In genomic region chr9:40526928-40527327, GRCm38 (mm10) we compare ENCODE assay signal across 20 mouse cellular contexts. TPM values are rescaled to one million over a fixed set of nuclear protein-coding genes. Genes with fewer than 3 reads are reported as not detected.
A peak's percentile ranks its signal among the peaks of the same experiment; 100 is the strongest.
DNase-seq lines count a peak whose midpoint lies in the region; ATAC-seq lines count a peak whose summit lies in the region.
"Had no signal": no experiment of that assay in that cellular context is flagged by ENCODE, and none has a peak within 500 bp of the region (broad histone marks: within the 10 kb centered on the region; RNA-seq: fewer than 3 reads in every experiment).

No protein-coding gene starts in this region.

- no peaks in the 10 kb centered on the region for H3K36me3 ChIP-seq in splenic B cell, adult 2 months (ENCODE audit: control insufficient read depth, insufficient read depth, low read length, poor library complexity, severe bottlenecking)
- H3K36me3 ChIP-seq: embryonic facial prominence, embryonic 13.5 days; forebrain, embryonic 12.5 days; midbrain, embryonic 10.5 days had no signal

- no peaks in the 10 kb centered on the region for H3K27me3 ChIP-seq in splenic B cell, adult 2 months (ENCODE audit: control insufficient read depth, insufficient read depth, low read length, poor library complexity, severe bottlenecking)

- intact Hi-C loops in left cerebral cortex, postnatal 25 days (cut with DNase I) = no loop called here
- intact Hi-C loops in left cerebral cortex, postnatal 4 days (cut with DNase I) = no loop called here

- DNase-seq in cerebellum, adult 11-12 months = peak; percentile 5
- DNase-seq in cerebellum, postnatal 14 days = no peak
- peak; percentile 18 to 32 for DNase-seq in left cerebral cortex, postnatal 25 days (ENCODE audit: low spot score in 2 of 2)
- DNase-seq in left cerebral cortex, postnatal 4 days = no peak
- peak; percentile 50 for DNase-seq in splenic B cell, adult 2 months (ENCODE audit: low read depth, low spot score)
- DNase-seq in liver = no peak
- no peak for DNase-seq in thymus, postnatal 0 days (ENCODE audit: low spot score)
- DNase-seq: adrenal gland, postnatal 36 days; cerebellum, postnatal 25 days; embryo, embryonic 11 days; kidney, postnatal 25 days; lung, embryonic 14.5 days; lung, postnatal 36 days had no signal

- peak; percentile 25; the same call in 1 of the 2 replicates for ATAC-seq in granulocyte monocyte progenitor cell, adult 5-6 weeks (replicated peaks; ENCODE audit: poor library complexity, severe bottlenecking)
- ATAC-seq: hindbrain, postnatal 0 days; intestine, embryonic 16.5 days; midbrain, embryonic 16.5 days had no signal

RNA-seq across cellular contexts. Expression of gene Gramd1b, which starts 4.3 kb away (rescaled TPM):
- 100 to 1,000 TPM; 161 to 183 TPM for total RNA-seq in left cerebral cortex, postnatal 25 days (2021)
- 100 to 1,000 TPM; 108 to 117 TPM for total RNA-seq in left cerebral cortex, postnatal 4 days (2021)
- total RNA-seq in granulocyte monocyte progenitor cell, adult 5-6 weeks (2014; fragmentation: Nextera tagmentation) = 18.5 and 25.8 TPM in 2 replicates
- total RNA-seq in granulocyte monocyte progenitor cell, adult 5-6 weeks (2017) = 5.3 and 8.1 TPM in 2 replicates
- polyA plus RNA-seq in thymus, postnatal 0 days (2015; fragmentation: Nextera tagmentation; extraction: Ambion mirVana) = 4.3 and 6.1 TPM in 2 replicates

Comparison
In these comparisons a context has a peak if more than half of its experiments do, and no peak if none do; other contexts are left out.
1. DNase-seq: peak in cerebellum, adult 11-12 months (single experiment), left cerebral cortex, postnatal 25 days (2 of 2) and splenic B cell, adult 2 months (single experiment); none in cerebellum, postnatal 14 days (0 of 2), left cerebral cortex, postnatal 4 days (single experiment), liver (single experiment) and thymus, postnatal 0 days (single experiment).
2. RNA of gene Gramd1b, which starts 4.3 kb away (total RNA-seq): 161 to 183 TPM in left cerebral cortex, postnatal 25 days and 108 to 117 TPM in left cerebral cortex, postnatal 4 days; 5.3 to 25.8 TPM in granulocyte monocyte progenitor cell, adult 5-6 weeks; every median in the first group is over 4 times any median in the second.